Mouse (Mus musculus) layer of hippocampus, adult 8-10 months (tissue): Measurements from ENCODE around the gene Kcnn4. TPM values are rescaled to one million over a fixed set of nuclear protein-coding genes. Genes with fewer than 3 reads are reported as not detected.
A peak's percentile ranks its signal among the peaks of the same experiment; 100 is the strongest.

Experiments
- DNase-seq, 2 experiments: peaks; one replicate each; pipeline ENCODE4 v3.0.0; 2022; ENCODE audit warnings: low spot score in 2 of 2
- total RNA-seq, 4 experiments: library from RNA; stranded (reverse); gene quantifications; 2 replicates each; pipeline ENCODE4 v1.2.4; 2022

Kcnn4 gene
- total RNA-seq, 4 experiments from 2014 or later, result 0.27 to 1.2 (median 0.90) TPM; not detected in 1

GRCm38 (mm10) chr7:24365258-24366014, 4.6 kb upstream of the Kcnn4 start:
- no peak for DNase-seq

- DNase-seq, result no peak
These were observed 3.1 kb upstream of the Kcnn4 start for GRCm38 (mm10) chr7:24366716-24367632.

- no peak for DNase-seq
These were observed 1.8 kb upstream of the Kcnn4 start for GRCm38 (mm10) chr7:24368226-24368625.

GRCm38 (mm10) chr7:24368946-24369345, 1.1 kb upstream of the Kcnn4 start:
- DNase-seq, result no peak

GRCm38 (mm10) chr7:24371012-24371808, 1.1 kb downstream of the Kcnn4 start:
- no peak for DNase-seq

GRCm38 (mm10) chr7:24371809-24372145, 1.7 kb downstream of the Kcnn4 start:
- DNase-seq, result no peak

GRCm38 (mm10) chr7:24372300-24372699, 2.2 kb downstream of the Kcnn4 start:
- DNase-seq, result no peak

- no peak for DNase-seq
These were observed 2.7 kb downstream of the Kcnn4 start for GRCm38 (mm10) chr7:24372786-24373185.

- DNase-seq, result no peak
These were observed 3.7 kb downstream of the Kcnn4 start for GRCm38 (mm10) chr7:24373538-24374379.

GRCm38 (mm10) chr7:24376456-24376855, 6.4 kb downstream of the Kcnn4 start:
- DNase-seq, result no peak

- DNase-seq, result no peak
These were observed 7.2 kb downstream of the Kcnn4 start for GRCm38 (mm10) chr7:24377091-24377865.

- DNase-seq, result no peak
These were observed 8.1 kb downstream of the Kcnn4 start for GRCm38 (mm10) chr7:24378049-24378701.

GRCm38 (mm10) chr7:24379934-24380333, 9.9 kb downstream of the Kcnn4 start:
- no peak for DNase-seq

GRCm38 (mm10) chr7:24380370-24380769, 10.3 kb downstream of the Kcnn4 start:
- no peak for DNase-seq

- DNase-seq, result no peak
These were observed 12.8 kb downstream of the Kcnn4 start for GRCm38 (mm10) chr7:24382730-24383372.

- DNase-seq, result no peak
These were observed 14.0 kb downstream of the Kcnn4 start for GRCm38 (mm10) chr7:24384070-24384469.

- DNase-seq, result peak in 1 of 2 experiments; percentile 56
These were observed 14.8 kb downstream of the Kcnn4 start for GRCm38 (mm10) chr7:24384827-24385226.

- DNase-seq, result no peak
These were observed 17.0 kb downstream of the Kcnn4 start for GRCm38 (mm10) chr7:24387059-24387556.
